Mouse (Mus musculus) intestine, embryonic 16.5 days (tissue): ENCODE data around the gene Eef1b2. TPM values are rescaled to one million over a fixed set of nuclear protein-coding genes. Genes with fewer than 3 reads are reported as not detected.
"Not testable (repeated sequence)": the region's sequence is repeated elsewhere in the genome, so short reads cannot be mapped to it uniquely, and the experiment has no call there.

Experiments used
- ATAC-seq: fragments of 200-750 bp; cut with Nextera tagmentation; 2 replicates; pipeline ENCODE4 v1.8.0; 2017; ENCODE audit warnings: moderate TSS enrichment, moderate library complexity
- H3K27ac ChIP-seq: fragments of 300-500 bp; sonication (generic); 2 replicates; pipeline ENCODE4 v1.5.1; 2014; ENCODE audit warnings: mild to moderate bottlenecking, low read length
- H3K27me3 ChIP-seq: fragments of 300-500 bp; sonication (generic); replicated peaks from 2 replicates; pipeline ENCODE4 v1.6.1; 2014; ENCODE audit warnings: low read length, control low read depth, mixed read lengths; ENCODE audit not compliant: control insufficient read depth, insufficient read depth
- H3K36me3 ChIP-seq: fragments of 300-500 bp; sonication (generic); 2 replicates; pipeline ENCODE4 v1.6.1; 2014; ENCODE audit warnings: low read length, control low read depth; ENCODE audit not compliant: control insufficient read depth, insufficient read depth
- H3K4me1 ChIP-seq: fragments of 300-500 bp; sonication (generic); 2 replicates; pipeline ENCODE4 v1.6.1; 2014; ENCODE audit warnings: low read length, control low read depth, mixed read lengths; ENCODE audit not compliant: control insufficient read depth, insufficient read depth
- H3K4me2 ChIP-seq: fragments of 300-500 bp; sonication (generic); 2 replicates; pipeline ENCODE4 v1.6.1; 2014; ENCODE audit warnings: low read depth, low read length, control low read depth
- H3K4me3 ChIP-seq: fragments of 300-500 bp; sonication (generic); 2 replicates; pipeline ENCODE4 v1.5.1; 2014; ENCODE audit warnings: mild to moderate bottlenecking, low read length
- H3K9ac ChIP-seq: fragments of 300-500 bp; sonication (generic); 2 replicates; pipeline ENCODE4 v1.6.1; 2014; ENCODE audit warnings: low read depth, low read length
- H3K9me3 ChIP-seq: fragments of 300-500 bp; sonication (generic); 2 replicates; pipeline ENCODE4 v1.6.1; 2016; ENCODE audit warnings: low read length, control low read depth; ENCODE audit not compliant: control insufficient read depth
- WGBS: fragments of 180-500 bp; shearing (Covaris S2); extraction: QIAGEN DNeasy Blood & Tissue Kit; methylation state at CpG from one replicate; pipeline ENCODE4 v1.1.7; 2014; 5-methylcytosine and 5-hydroxymethylcytosine counted together
- polyA plus RNA-seq: library from polyadenylated mRNA; unstranded; fragments of >200 nt; fragmentation: Nextera tagmentation; extraction: Ambion mirVana; gene quantifications from 2 replicates; pipeline ENCODE4 v1.2.1, GENCODE M21; 2015

The Eef1b2 gene
- polyA plus RNA-seq, 1 experiment from 2014 or later = 518 TPM

GRCm38 (mm10) chr1:63185430-63185829 is 8.8 kb downstream of the Eef1b2 start:
- not testable (repeated sequence) for H3K9ac ChIP-seq, H3K4me3 ChIP-seq, ATAC-seq, H3K36me3 ChIP-seq, H3K27ac ChIP-seq, H3K4me1 ChIP-seq, H3K27me3 ChIP-seq, H3K4me2 ChIP-seq, H3K9me3 ChIP-seq
- 91% methylated on average over 6 of the region's 6 CpGs for WGBS

GRCm38 (mm10) chr1:63188536-63188935 is 11.9 kb downstream of the Eef1b2 start:
- Histone ChIP-seq H3K36me3 (no peaks in the 10 kb centered on the region), H3K4me3 (no peak overlapping the region), H3K4me2 (no peak overlapping the region), H3K27me3 (no peaks in the 10 kb centered on the region), H3K27ac (no peak overlapping the region), H3K4me1 (no peaks in the 10 kb centered on the region), H3K9ac (no peak overlapping the region), H3K9me3 (no peaks in the 10 kb centered on the region)
- 86% methylated on average over 3 of the region's 3 CpGs for WGBS
- no peak for ATAC-seq

- Histone ChIP-seq H3K4me2 (no peak overlapping the region), H3K27ac (no peak overlapping the region), H3K4me1 (no peaks in the 10 kb centered on the region), H3K9me3 (no peaks in the 10 kb centered on the region), H3K4me3 (no peak overlapping the region), H3K36me3 (no peaks in the 10 kb centered on the region), H3K9ac (no peak overlapping the region), H3K27me3 (no peaks in the 10 kb centered on the region)
- ATAC-seq = no peak
- WGBS = 58% methylated on average over 8 of the region's 8 CpGs
Measured at GRCm38 (mm10) chr1:63190851-63191250, 14.2 kb downstream of the Eef1b2 start.

- no peak overlapping the region for H3K4me3 ChIP-seq
- no peaks in the 10 kb centered on the region for H3K27me3 ChIP-seq
- no peak overlapping the region for H3K27ac ChIP-seq
- 78% methylated on average over 11 of the region's 11 CpGs for WGBS
- H3K9ac ChIP-seq = no peak overlapping the region
- H3K9me3 ChIP-seq = no peaks in the 10 kb centered on the region
- no peaks in the 10 kb centered on the region for H3K36me3 ChIP-seq
- no peak overlapping the region for H3K4me2 ChIP-seq
- ATAC-seq = no peak
- H3K4me1 ChIP-seq = no peaks in the 10 kb centered on the region
Measured at GRCm38 (mm10) chr1:63192306-63193065, 15.9 kb downstream of the Eef1b2 start.

- ATAC-seq = no peak
- H3K9ac ChIP-seq = no peak overlapping the region
- H3K27me3 ChIP-seq = no peaks in the 10 kb centered on the region
- no peaks in the 10 kb centered on the region for H3K4me1 ChIP-seq
- no peak overlapping the region for H3K27ac ChIP-seq
- no peak overlapping the region for H3K4me2 ChIP-seq
- WGBS = 44% methylated on average over 5 of the region's 5 CpGs
- H3K36me3 ChIP-seq = no peaks in the 10 kb centered on the region
- no peak overlapping the region for H3K4me3 ChIP-seq
- peaks cover 5% of the 10 kb centered on the region; the same call in 1 of the 2 replicates for H3K9me3 ChIP-seq
Measured at GRCm38 (mm10) chr1:63195848-63196512, 19.4 kb downstream of the Eef1b2 start.

GRCm38 (mm10) chr1:63199387-63199786 is 22.8 kb downstream of the Eef1b2 start:
- Histone ChIP-seq H3K4me3 (no peak overlapping the region), H3K27ac (no peak overlapping the region), H3K4me1 (0 out of 2 replicates have a peak, but pooled peaks cover 3% of the 10 kb centered on the region), H3K27me3 (no peaks in the 10 kb centered on the region), H3K9ac (no peak overlapping the region), H3K36me3 (no peaks in the 10 kb centered on the region), H3K4me2 (no peak overlapping the region), H3K9me3 (peaks cover 5% of the 10 kb centered on the region; the same call in 1 of the 2 replicates)
- WGBS = 80% methylated on average over 6 of the region's 6 CpGs
- ATAC-seq = no peak

- Histone ChIP-seq H3K9me3 (peaks cover 5% of the 10 kb centered on the region; the same call in 1 of the 2 replicates), H3K4me3 (no peak overlapping the region), H3K4me1 (0 out of 2 replicates have a peak, but pooled peaks cover 6% of the 10 kb centered on the region), H3K27me3 (no peaks in the 10 kb centered on the region), H3K9ac (no peak overlapping the region), H3K36me3 (no peaks in the 10 kb centered on the region), H3K4me2 (no peak overlapping the region), H3K27ac (no peak overlapping the region)
- no peak for ATAC-seq
- WGBS = 94% methylated on average over 18 of the region's 18 CpGs
Measured at GRCm38 (mm10) chr1:63200322-63200721, 23.7 kb downstream of the Eef1b2 start.

- 0 out of 2 replicates have a peak, but pooled peaks cover 6% of the 10 kb centered on the region for H3K4me1 ChIP-seq
- ATAC-seq = no peak
- H3K4me3 ChIP-seq = no peak overlapping the region
- peaks cover 5% of the 10 kb centered on the region; the same call in 1 of the 2 replicates for H3K9me3 ChIP-seq
- H3K27ac ChIP-seq = no peak overlapping the region
- H3K36me3 ChIP-seq = no peaks in the 10 kb centered on the region
- H3K4me2 ChIP-seq = no peak overlapping the region
- no peaks in the 10 kb centered on the region for H3K27me3 ChIP-seq
- H3K9ac ChIP-seq = no peak overlapping the region
- 89% methylated on average over 1 of the region's 1 CpGs for WGBS
Measured at GRCm38 (mm10) chr1:63201672-63202071, 25.0 kb downstream of the Eef1b2 start.

GRCm38 (mm10) chr1:63203471-63203870 is 26.8 kb downstream of the Eef1b2 start:
- Histone ChIP-seq H3K27ac (no peak overlapping the region), H3K4me1 (0 out of 2 replicates have a peak, but pooled peaks cover 6% of the 10 kb centered on the region), H3K9ac (no peak overlapping the region), H3K4me3 (no peak overlapping the region), H3K9me3 (peaks cover 5% of the 10 kb centered on the region; the same call in 1 of the 2 replicates), H3K27me3 (no peaks in the 10 kb centered on the region), H3K4me2 (no peak overlapping the region), H3K36me3 (no peaks in the 10 kb centered on the region)
- 72% methylated on average over 1 of the region's 1 CpGs for WGBS
- no peak for ATAC-seq
